21 mouse cellular contexts compared by ENCODE assay signal in genomic region chr16:9208602-9209001, GRCm38 (mm10).
A peak's percentile ranks its signal among the peaks of the same experiment; 100 is the strongest.
DNase-seq lines count a peak whose midpoint lies in the region; ATAC-seq and TF ChIP-seq lines count a peak whose summit lies in the region.
"Had no signal": no experiment of that assay in that cellular context is flagged by ENCODE, and none has a peak within 500 bp of the region (broad histone marks: within the 10 kb centered on the region; RNA-seq: fewer than 3 reads in every experiment).

No protein-coding gene starts in this region.

- no peak for DNase-seq in frontal cortex, postnatal 14 days (ENCODE audit: low spot score in 2 of 2)
- no peak for DNase-seq in left cerebral cortex, adult 2 months (ENCODE audit: extremely low spot score in 1 of 2, low spot score in 2 of 2)
- no peak for DNase-seq in left cerebral cortex, postnatal 36 days (ENCODE audit: low spot score in 2 of 2)
- DNase-seq in right cerebral cortex, adult 18-20 months = peak; percentile 5
- no peak for DNase-seq in right cerebral cortex, postnatal 14 days
- DNase-seq in brain, adult 2 months (ENCODE audit: low read depth, low spot score) = peak; percentile 35
- DNase-seq: adrenal gland, adult 2 months; adrenal gland, adult 8-10 months; adrenal gland, postnatal 10 days; adrenal gland, postnatal 14 days; adrenal gland, postnatal 25 days; adrenal gland, postnatal 36 days; B cell, adult 2 months; cerebellum, adult 11 months; cerebellum, adult 11-12 months; cerebellum, adult 18-20 months had no signal

- no peak overlapping the region for H3K4me3 ChIP-seq in left cerebral cortex, adult 2 months

- TF ChIP-seq CTCF in left cerebral cortex, adult 2 months (IDR thresholded peaks at IDR 0.05) = no peak

- peak; percentile 69; the same call in 1 of the 2 replicates for ATAC-seq in frontal cortex, adult (ENCODE audit: low TSS enrichment)
- ATAC-seq in inflammation-experienced regulatory T-cells, adult 6 months = no peak
- ATAC-seq: activated CD4-positive, CD25-positive, alpha-beta regulatory T cell, adult 4 months; CD4-positive, CD25-positive, alpha-beta regulatory T cell, adult 4 months; Patski had no signal

- intact Hi-C loops in left cerebral cortex, adult 2 months (cut with DNase I) = no loop called here
- intact Hi-C loops in left cerebral cortex, postnatal 36 days (cut with DNase I) = no loop called here

- peak overlapping the region; percentile 41; the same call in 1 of the 2 replicates for H3K27ac ChIP-seq in left cerebral cortex, adult 2 months

Comparison
In these comparisons a context has a peak if more than half of its experiments do, and no peak if none do; other contexts are left out.
1. DNase-seq: peak in right cerebral cortex, adult 18-20 months (single experiment) and brain, adult 2 months (single experiment); none in frontal cortex, postnatal 14 days (0 of 2), left cerebral cortex, adult 2 months (0 of 2), left cerebral cortex, postnatal 36 days (0 of 2) and right cerebral cortex, postnatal 14 days (single experiment).